Mouse (Mus musculus) limb, embryonic 10.5 days (tissue): ENCODE measurements around the gene Zfp13. TPM values are rescaled to one million over a fixed set of nuclear protein-coding genes. Genes with fewer than 3 reads are reported as not detected.

ENCODE experiments used
- DNase-seq: peaks from one replicate; pipeline ENCODE4 v3.0.0-alpha.2; 2017; ENCODE audit warnings: low spot score
- H3K27ac ChIP-seq: fragments of 300-500 bp; sonication (generic); 2 replicates; pipeline ENCODE4 v1.5.1; 2016; ENCODE audit warnings: mild to moderate bottlenecking
- H3K27me3 ChIP-seq: fragments of 300-500 bp; sonication (generic); 2 replicates; pipeline ENCODE4 v1.6.1; 2016; ENCODE audit warnings: low read depth, mild to moderate bottlenecking; ENCODE audit not compliant: poor library complexity, severe bottlenecking
- H3K36me3 ChIP-seq: fragments of 300-500 bp; sonication (generic); 2 replicates; pipeline ENCODE4 v1.6.1; 2016; ENCODE audit warnings: mild to moderate bottlenecking, moderate library complexity
- H3K4me1 ChIP-seq: fragments of 300-500 bp; sonication (generic); 2 replicates; pipeline ENCODE4 v1.6.1; 2016
- H3K4me3 ChIP-seq: fragments of 300-500 bp; sonication (generic); 2 replicates; pipeline ENCODE4 v1.5.1; 2016; ENCODE audit warnings: mild to moderate bottlenecking, moderate library complexity
- H3K9me3 ChIP-seq: fragments of 300-500 bp; sonication (generic); replicated peaks from 2 replicates; pipeline ENCODE4 v1.6.1; 2016; ENCODE audit warnings: mild to moderate bottlenecking
- WGBS: fragments of 180-500 bp; shearing (Covaris S2); methylation state at CpG from one replicate; pipeline ENCODE4 v1.1.7; 2016; 5-methylcytosine and 5-hydroxymethylcytosine counted together
- polyA plus RNA-seq: library from polyadenylated mRNA; unstranded; fragments of >200 nt; fragmentation: Nextera tagmentation; extraction: Ambion mirVana; gene quantifications from 2 replicates; pipeline ENCODE4 v1.2.1, GENCODE M21; 2016

Gene Zfp13
- polyA plus RNA-seq, 1 experiment from 2014 or later = 25.4 TPM

DNA sequence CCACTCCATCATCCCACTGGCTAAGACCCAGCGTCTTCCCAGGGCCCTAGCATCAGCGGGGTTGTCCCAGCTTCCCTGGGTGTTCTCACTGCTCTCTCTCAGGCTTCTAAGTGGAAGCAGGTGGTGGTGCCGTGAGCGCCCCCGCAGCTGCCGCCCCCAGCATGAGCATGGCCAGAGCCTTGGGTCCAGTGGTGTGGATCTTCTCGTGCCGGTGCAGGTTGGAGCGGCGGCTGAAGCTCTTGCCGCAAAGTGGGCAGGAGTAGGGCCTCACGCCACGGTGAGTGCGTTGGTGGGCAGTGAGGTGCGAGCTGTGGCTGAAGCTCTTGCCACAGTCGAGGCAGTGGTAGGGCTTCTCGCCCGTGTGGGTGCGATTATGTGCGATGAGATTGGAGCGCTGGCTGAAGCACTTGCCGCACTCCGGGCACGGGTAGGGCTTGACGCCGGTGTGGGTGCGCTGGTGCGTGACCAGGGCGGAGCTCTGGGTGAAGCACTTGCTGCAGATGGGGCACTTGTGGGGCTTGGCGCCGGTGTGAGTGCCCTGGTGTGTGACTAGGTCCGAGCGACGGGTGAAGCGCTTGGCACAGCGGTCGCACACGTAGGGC is 23.2 kb downstream of the Zfp13 start:
- Histone ChIP-seq H3K27me3 (no peaks in the 10 kb centered on the region), H3K27ac (no peak overlapping the region), H3K9me3 (no peaks in the 10 kb centered on the region; the same call in 1 of the 2 replicates), H3K4me3 (no peak overlapping the region), H3K36me3 (peaks cover 83% of the 10 kb centered on the region), H3K4me1 (no peaks in the 10 kb centered on the region)
- WGBS = 95% methylated on average over 38 of the region's 38 CpGs
- DNase-seq = no peak

DNA sequence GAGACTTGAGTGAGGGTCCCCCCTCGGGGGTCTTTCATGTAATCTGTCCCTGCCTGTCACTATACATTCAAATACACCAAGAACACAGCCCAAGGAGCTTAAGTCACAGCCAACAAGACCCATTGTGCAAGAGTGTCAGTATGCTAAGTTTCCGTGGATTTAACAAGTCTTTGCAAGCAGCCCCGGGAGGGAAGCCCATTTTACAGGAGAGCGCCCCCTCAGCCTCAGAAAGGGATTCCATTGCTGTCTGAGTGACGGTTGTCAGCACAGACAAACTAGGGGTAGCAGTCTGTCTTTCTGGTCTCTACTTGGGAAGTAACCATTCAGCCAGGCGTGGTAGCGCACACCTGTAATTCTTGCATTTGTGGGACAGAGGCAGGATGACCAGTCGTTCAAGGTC is 25.2 kb downstream of the Zfp13 start:
- H3K27me3 ChIP-seq = no peaks in the 10 kb centered on the region
- peaks cover 64% of the 10 kb centered on the region for H3K36me3 ChIP-seq
- H3K9me3 ChIP-seq = no peaks in the 10 kb centered on the region; the same call in 1 of the 2 replicates
- no peak for DNase-seq
- H3K4me1 ChIP-seq = no peaks in the 10 kb centered on the region
- no peak overlapping the region for H3K27ac ChIP-seq
- no peak overlapping the region for H3K4me3 ChIP-seq
- 92% methylated on average over 8 of the region's 8 CpGs for WGBS

DNA sequence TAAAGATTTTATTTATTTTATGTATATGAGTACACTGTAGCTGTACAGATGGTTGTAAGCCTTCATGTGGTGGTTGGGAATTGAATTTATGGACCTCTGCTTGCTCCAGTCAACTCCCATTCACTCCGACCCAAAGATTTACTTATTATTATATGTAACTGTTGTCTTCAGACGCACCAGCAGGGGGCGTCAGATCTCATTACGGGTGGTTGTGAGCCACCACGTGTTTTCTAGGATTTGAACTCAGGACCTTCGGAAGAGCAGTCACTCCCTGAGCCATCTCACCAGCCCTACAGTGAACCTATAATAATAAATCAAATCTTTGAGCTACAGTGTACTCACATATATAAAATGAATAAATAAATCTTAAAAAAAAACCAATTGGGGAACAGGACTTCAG is 27.2 kb downstream of the Zfp13 start:
- DNase-seq = no peak
- Histone ChIP-seq H3K36me3 (peaks cover 46% of the 10 kb centered on the region), H3K4me3 (no peak overlapping the region), H3K27me3 (no peaks in the 10 kb centered on the region), H3K27ac (no peak overlapping the region), H3K9me3 (no peaks in the 10 kb centered on the region; the same call in 1 of the 2 replicates), H3K4me1 (no peaks in the 10 kb centered on the region)
- WGBS = 84% methylated on average over 6 of the region's 6 CpGs

DNA sequence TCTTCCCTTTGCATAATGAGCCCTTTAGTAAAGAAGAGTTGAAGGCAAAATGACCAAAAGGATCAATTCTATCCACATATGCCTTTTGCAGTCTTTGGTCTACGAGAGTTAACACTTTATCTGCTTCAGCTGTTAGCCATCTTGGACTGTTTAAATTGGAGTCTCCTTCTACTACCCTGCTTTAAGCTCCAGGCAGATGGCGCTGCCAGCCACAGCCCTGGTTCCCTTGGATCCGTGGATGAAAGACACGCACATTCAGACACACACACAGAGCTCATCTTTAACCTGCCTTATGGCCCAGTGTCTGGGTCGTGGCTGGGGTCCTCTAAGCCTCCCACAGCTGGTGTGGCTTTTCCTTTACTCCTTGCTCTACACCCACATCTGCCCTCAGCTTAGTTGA is 28.2 kb downstream of the Zfp13 start:
- Histone ChIP-seq H3K27ac (no peak overlapping the region), H3K4me1 (no peaks in the 10 kb centered on the region), H3K36me3 (peaks cover 36% of the 10 kb centered on the region), H3K4me3 (no peak overlapping the region), H3K9me3 (no peaks in the 10 kb centered on the region), H3K27me3 (no peaks in the 10 kb centered on the region)
- WGBS = 28% methylated on average over 5 of the region's 5 CpGs
- DNase-seq = no peak

DNA sequence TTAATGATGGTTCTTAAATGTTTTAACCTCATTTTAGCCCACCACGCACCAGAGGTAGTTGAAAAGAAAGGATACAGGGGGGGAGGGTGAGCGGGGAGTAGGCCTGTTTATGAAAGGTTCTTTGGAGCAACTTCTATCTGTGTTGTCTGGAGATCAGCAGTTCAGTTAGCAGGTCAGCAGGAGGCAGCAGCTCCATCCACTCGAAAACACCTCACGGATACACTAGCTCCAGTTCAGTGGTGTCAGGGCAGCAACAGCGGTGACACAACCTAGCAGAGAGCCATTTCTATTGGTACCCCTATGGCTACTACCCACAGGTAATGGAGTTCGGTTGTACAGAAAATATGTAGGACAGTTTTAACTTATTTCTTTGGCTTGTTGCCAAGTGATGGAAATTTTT is 29.3 kb downstream of the Zfp13 start:
- no peaks in the 10 kb centered on the region for H3K9me3 ChIP-seq
- H3K27me3 ChIP-seq = no peaks in the 10 kb centered on the region
- peaks cover 26% of the 10 kb centered on the region for H3K36me3 ChIP-seq
- H3K4me3 ChIP-seq = no peak overlapping the region
- 45% methylated on average over 6 of the region's 6 CpGs for whole genome bisulfite sequencing
- H3K27ac ChIP-seq = no peak overlapping the region
- H3K4me1 ChIP-seq = peaks cover 1% of the 10 kb centered on the region
- no peak for DNase-seq

DNA sequence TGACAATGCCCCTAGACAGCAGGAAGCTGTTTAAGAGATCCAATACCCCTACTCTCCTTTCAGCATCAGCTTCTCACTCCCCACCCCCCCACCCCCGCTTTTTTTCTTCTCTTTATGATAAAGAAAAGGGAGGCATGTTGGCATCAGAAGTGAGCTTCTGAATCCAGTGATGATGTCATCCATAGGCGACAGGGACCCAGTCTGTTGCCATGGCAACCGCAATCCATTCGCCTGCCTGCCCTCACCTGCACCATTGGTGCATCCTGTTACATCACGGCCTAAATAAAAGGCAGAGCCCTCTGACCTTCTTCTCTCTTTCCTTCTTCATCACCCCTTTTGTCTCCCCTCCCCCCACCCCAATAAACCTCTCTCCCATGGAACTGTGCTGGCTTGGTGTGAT is 30.9 kb downstream of the Zfp13 start:
- DNase-seq = no peak
- WGBS = 37% methylated on average over 5 of the region's 5 CpGs
- Histone ChIP-seq H3K27me3 (no peaks in the 10 kb centered on the region), H3K36me3 (peaks cover 10% of the 10 kb centered on the region), H3K4me1 (peaks cover 6% of the 10 kb centered on the region), H3K4me3 (no peak overlapping the region), H3K9me3 (no peaks in the 10 kb centered on the region), H3K27ac (no peak overlapping the region)

DNA sequence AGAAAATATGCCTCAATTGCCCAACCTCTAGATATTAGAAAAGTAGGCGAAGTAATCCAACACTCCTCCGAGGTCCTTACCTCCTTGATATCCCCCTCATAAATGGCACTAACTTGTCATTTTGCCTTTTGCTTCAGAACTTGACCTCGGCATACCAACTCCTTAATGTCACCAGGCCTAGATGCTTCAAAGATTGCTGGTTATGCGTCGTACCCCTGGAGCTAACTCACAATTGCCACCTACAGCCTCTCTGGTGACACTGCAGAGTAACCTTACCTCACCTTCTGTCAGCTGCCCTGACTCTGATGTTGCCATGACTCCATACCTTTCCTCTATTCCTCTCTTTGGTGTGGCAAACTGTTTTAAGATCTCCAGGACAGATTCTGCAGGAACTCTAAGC is 32.5 kb downstream of the Zfp13 start:
- no peak for DNase-seq
- WGBS = 62% methylated on average over 5 of the region's 5 CpGs
- Histone ChIP-seq H3K36me3 (no peaks in the 10 kb centered on the region), H3K4me1 (peaks cover 6% of the 10 kb centered on the region), H3K27me3 (no peaks in the 10 kb centered on the region), H3K9me3 (no peaks in the 10 kb centered on the region), H3K27ac (no peak overlapping the region), H3K4me3 (no peak overlapping the region)

DNA sequence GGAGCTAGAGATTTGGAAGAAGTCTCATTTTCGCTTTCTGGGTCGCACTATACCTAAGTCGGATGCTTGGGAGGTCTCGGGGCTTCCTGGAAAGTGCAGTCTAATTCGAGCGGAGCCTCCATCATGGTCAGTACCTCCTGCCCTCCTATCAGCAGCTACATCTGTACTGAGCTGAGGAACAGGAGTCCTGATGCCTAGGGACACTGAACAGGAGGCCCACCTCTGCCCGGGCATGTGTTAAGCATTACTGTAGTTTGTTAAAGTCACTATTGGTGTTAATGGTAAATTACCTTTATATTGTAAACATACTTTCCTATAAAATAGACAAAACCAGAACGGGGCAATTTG is 34.9 kb downstream of the Zfp13 start:
- 2% methylated on average over 8 of the region's 8 CpGs for WGBS

DNA sequence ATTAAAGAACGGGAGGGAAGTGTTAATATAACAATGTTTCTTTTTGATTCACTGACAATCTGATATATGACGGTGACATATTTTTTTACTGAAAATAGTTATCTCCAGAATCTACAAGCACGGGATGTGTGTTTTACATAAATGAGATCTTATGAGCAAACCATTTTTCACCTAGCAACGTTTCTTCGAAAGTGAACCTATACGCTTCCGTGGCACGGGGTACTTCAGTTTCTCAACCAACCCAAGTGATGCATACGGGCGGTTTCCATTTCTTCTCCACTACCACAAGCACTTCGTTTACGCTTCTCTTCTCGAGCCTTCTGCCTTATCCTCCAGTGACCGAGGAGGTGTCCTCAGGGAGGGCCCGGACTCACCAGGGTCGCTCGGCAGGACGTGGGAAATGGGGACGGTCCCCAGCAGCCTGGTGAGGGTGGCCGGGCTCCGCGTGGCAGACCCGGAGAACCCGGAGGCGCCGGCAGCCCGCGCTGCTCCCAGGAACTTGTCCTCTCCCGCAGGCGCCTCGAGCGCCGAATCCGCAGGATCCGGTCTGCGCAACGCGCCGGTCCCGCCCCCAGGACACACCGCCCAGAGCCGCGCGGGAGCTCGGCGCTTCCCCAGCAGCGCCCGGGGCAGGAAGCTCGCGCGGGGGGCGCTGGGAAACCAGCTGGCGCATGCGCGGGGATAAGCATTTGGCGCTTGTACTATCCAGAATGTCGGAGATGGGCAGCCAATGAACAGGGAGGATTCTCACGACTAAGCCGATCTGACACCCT is 35.5 kb downstream of the Zfp13 start, which contains the start of gene Zfp213:
Zfp213 (minus strand) TSS at position 644 of the 773 bp plus-strand sequence.
- peaks cover 29% of the 10 kb centered on the region for H3K36me3 ChIP-seq
- no peaks in the 10 kb centered on the region for H3K9me3 ChIP-seq
- peaks cover 6% of the 10 kb centered on the region for H3K4me1 ChIP-seq
- WGBS = 2% methylated on average over 59 of the region's 59 CpGs
- H3K27me3 ChIP-seq = no peaks in the 10 kb centered on the region
- H3K27ac ChIP-seq = peak within 1 kb of the TSS; percentile 94
- H3K4me3 ChIP-seq = peak within 1 kb of the TSS; percentile 82
- DNase-seq = peak; percentile 97

More for the DNA sequence above, 34.9 kb downstream of the Zfp13 start:
- H3K27ac ChIP-seq = peak overlapping the region; percentile 94
- no peak for DNase-seq
- no peaks in the 10 kb centered on the region for H3K9me3 ChIP-seq
- H3K36me3 ChIP-seq = peaks cover 24% of the 10 kb centered on the region
- H3K4me3 ChIP-seq = peak overlapping the region; percentile 82
- H3K27me3 ChIP-seq = no peaks in the 10 kb centered on the region
- H3K4me1 ChIP-seq = peaks cover 6% of the 10 kb centered on the region

DNA sequence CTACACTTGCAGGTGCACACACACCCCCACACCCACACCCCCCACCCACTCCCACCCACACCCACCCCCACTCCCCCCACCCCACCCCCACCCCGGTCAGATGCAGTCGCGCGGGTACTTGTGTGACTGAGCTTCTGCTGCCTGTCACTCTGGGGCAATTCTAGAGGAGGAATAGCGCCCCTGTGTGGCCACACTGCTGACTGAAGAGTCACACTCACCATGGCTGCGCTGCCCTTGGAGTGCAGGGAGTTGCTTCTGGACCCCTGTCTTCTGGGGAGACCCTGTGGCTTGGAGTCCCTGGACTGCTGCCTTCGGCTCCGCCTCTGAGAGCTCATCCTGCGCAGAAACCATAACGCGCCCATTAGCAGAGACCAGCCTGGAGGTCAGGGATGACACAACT is 39.5 kb downstream of the Zfp13 start:
- Histone ChIP-seq H3K4me3 (no peak overlapping the region), H3K9me3 (no peaks in the 10 kb centered on the region), H3K36me3 (peaks cover 70% of the 10 kb centered on the region), H3K27me3 (no peaks in the 10 kb centered on the region), H3K4me1 (peaks cover 3% of the 10 kb centered on the region), H3K27ac (no peak overlapping the region)
- peak; percentile 51 for DNase-seq
- 59% methylated on average over 11 of the region's 11 CpGs for WGBS

DNA sequence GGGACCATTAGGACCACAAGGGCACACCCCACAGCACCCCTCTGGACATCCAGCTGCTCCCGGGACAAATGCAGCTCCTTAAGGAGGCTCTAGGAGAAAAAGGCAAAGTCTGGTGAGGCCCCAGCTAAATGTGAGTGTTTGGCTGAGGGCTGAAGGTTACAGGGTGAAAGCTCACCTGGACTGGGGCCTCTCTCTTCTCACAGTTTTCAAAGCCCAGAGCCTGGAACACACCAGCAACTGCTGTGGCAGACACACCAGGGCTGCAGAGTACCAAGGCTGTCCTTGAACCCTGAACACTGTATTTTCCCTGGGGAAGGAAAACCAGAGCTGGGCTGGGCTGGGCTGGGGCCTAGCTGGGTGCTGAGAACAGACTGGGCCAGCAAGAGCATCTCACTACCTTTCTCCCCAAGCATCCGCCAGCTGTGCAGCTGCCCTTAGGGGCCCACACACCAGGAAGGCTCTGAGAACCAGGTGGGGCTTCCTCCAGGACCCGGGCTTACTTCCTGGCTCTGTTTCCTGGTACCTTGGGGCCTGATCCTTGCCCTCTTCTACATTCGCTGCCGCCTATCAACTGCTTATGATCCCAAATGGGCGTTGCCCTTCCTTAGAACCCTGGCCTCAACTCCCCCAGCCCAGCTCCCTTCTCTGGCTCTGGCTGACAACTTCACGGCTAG is 43.9 kb downstream of the Zfp13 start:
- 80% methylated on average over 7 of the region's 7 CpGs for WGBS
- Histone ChIP-seq H3K27me3 (no peaks in the 10 kb centered on the region), H3K27ac (no peak overlapping the region), H3K36me3 (peaks cover 63% of the 10 kb centered on the region), H3K9me3 (no peaks in the 10 kb centered on the region), H3K4me3 (no peak overlapping the region), H3K4me1 (peaks cover 12% of the 10 kb centered on the region)
- no peak for DNase-seq

DNA sequence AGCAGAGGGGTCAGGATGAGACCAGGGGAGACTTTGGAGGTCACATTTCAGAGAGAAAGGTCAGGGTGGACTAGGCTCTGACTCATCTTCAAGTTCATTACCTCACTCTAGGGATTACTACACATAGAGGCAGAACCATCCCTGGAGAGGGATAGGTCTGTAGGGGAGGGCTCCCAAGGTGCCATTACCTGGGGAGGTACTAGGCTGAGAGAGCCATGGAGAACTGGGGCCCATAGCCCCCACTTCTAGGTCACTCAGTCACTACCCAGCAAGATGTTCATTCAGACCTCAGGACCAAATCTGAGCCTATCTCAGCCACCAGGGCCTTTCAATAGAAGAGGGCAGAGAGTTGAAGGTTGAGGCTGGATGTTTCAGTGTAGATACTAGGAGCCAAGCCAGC is 45.0 kb downstream of the Zfp13 start:
- no peaks in the 10 kb centered on the region for H3K9me3 ChIP-seq
- no peak for DNase-seq
- H3K27ac ChIP-seq = no peak overlapping the region
- peaks cover 53% of the 10 kb centered on the region for H3K36me3 ChIP-seq
- no peak overlapping the region for H3K4me3 ChIP-seq
- H3K4me1 ChIP-seq = peaks cover 18% of the 10 kb centered on the region
- H3K27me3 ChIP-seq = no peaks in the 10 kb centered on the region

DNA sequence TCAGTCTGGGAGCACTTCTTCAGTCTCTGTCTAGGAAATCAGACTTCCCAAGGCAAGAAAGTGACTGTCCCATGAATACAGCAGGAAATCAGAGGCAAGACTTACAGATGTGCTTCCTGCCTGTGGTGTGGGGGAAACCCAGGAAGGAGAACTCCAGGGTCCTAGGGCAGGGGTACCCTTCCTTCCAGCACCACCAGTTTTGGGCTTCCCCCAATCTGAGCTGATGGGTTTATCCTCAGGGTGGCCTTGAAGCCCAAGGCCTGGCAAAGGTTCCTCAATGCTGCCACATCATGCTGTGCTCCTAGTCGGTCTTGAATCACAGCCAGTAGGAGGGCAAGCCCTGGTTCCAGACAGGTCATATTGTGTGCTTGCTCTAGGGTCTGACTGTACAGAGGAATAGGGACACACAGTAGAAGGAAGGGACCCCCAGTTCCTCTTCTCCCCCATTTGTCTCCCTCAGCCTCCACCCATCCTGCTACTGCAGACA is 45.6 kb downstream of the Zfp13 start:
- H3K4me1 ChIP-seq = peaks cover 22% of the 10 kb centered on the region
- H3K27me3 ChIP-seq = no peaks in the 10 kb centered on the region
- DNase-seq = no peak
- peaks cover 46% of the 10 kb centered on the region for H3K36me3 ChIP-seq
- WGBS = 59% methylated on average over 1 of the region's 1 CpGs
- no peak overlapping the region for H3K4me3 ChIP-seq
- no peaks in the 10 kb centered on the region for H3K9me3 ChIP-seq
- no peak overlapping the region for H3K27ac ChIP-seq
